Mouse (Mus musculus): ENCODE measurements around the gene Traf3ip3. TPM values are rescaled to one million over a fixed set of nuclear protein-coding genes. Genes with fewer than 3 reads are reported as not detected.

Traf3ip3 gene
- polyA plus RNA-seq, 1 experiment from 2014 or later, result 1.2 TPM

GRCm38 (mm10) chr1:193198312-193198711 lies 3.2 kb downstream of the Traf3ip3 start:
- Histone ChIP-seq H3K36me3 (ENCODE audit: control insufficient read depth, insufficient read depth, low read length) (no peaks in the 10 kb centered on the region), H3K27me3 (ENCODE audit: control insufficient read depth, insufficient read depth, low read length) (no peaks in the 10 kb centered on the region), H3K9me3 (ENCODE audit: control insufficient read depth, low read length) (no peaks in the 10 kb centered on the region), H3K4me1 (ENCODE audit: control insufficient read depth, insufficient read depth, low read length) (no peaks in the 10 kb centered on the region), H3K27ac (replicated peaks; ENCODE audit: low read depth, low read length) (no peak overlapping the region), H3K9ac (ENCODE audit: low read length) (no peak overlapping the region), H3K4me2 (ENCODE audit: low read depth, severe bottlenecking) (no peak overlapping the region), H3K4me3 (ENCODE audit: low read depth, low read length) (no peak overlapping the region)
- DNase-seq (ENCODE audit: low spot score), result no peak
- ATAC-seq (ENCODE audit: insufficient number of reproducible peaks, low FRiP score, low TSS enrichment, low read depth), result no peak
- 95% methylated on average over 2 of the region's 2 CpGs for WGBS

GRCm38 (mm10) chr1:193197494-193198205 lies 3.9 kb downstream of the Traf3ip3 start:
- ATAC-seq (ENCODE audit: insufficient number of reproducible peaks, low FRiP score, low TSS enrichment, low read depth), result no peak
- H3K9ac ChIP-seq (ENCODE audit: low read length), result no peak overlapping the region
- no peak overlapping the region for H3K4me2 ChIP-seq (ENCODE audit: low read depth, severe bottlenecking)
- no peaks in the 10 kb centered on the region for H3K36me3 ChIP-seq (ENCODE audit: control insufficient read depth, insufficient read depth, low read length)
- DNase-seq (ENCODE audit: low spot score), result no peak
- no peaks in the 10 kb centered on the region for H3K27me3 ChIP-seq (ENCODE audit: control insufficient read depth, insufficient read depth, low read length)
- H3K4me3 ChIP-seq (ENCODE audit: low read depth, low read length), result no peak overlapping the region
- H3K9me3 ChIP-seq (ENCODE audit: control insufficient read depth, low read length), result no peaks in the 10 kb centered on the region
- 91% methylated on average over 18 of the region's 18 CpGs for WGBS
- no peaks in the 10 kb centered on the region for H3K4me1 ChIP-seq (ENCODE audit: control insufficient read depth, insufficient read depth, low read length)
- H3K27ac ChIP-seq (replicated peaks; ENCODE audit: low read depth, low read length), result no peak overlapping the region

DNA sequence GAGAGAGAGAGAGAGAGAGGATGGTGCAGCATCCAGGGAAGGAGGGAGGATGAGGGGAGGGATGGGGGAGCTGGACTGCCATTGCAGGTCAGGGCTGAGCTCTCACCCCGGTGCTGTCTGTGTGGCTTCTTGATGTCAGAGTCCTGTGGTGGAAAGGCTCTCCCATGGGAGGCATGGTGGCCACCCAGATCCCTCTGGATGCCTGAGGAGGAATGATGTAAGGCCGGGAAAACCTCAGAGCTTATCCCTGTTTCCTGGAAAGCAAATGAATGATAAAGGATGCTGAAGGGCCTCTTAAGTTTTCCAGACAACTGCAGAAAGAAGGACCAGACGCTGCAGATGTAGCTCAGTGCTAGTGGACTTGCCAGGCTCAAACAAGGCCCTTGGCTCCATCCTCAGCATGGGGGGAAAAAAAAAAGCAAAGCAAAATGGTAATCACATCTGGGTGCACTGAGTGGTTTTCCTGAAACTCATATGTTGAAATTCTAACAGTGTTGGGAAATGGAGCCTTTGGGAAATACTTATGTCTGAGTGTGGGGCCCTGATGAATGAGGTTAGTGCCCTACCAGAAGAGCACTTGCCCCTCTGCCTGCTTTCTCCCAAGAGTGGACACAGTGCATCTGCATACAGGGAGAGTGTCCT lies 6.2 kb downstream of the Traf3ip3 start:
- ATAC-seq (ENCODE audit: insufficient number of reproducible peaks, low FRiP score, low TSS enrichment, low read depth), result no peak
- Histone ChIP-seq H3K9me3 (ENCODE audit: control insufficient read depth, low read length) (no peaks in the 10 kb centered on the region), H3K27ac (replicated peaks; ENCODE audit: low read depth, low read length) (no peak overlapping the region), H3K4me2 (ENCODE audit: low read depth, severe bottlenecking) (no peak overlapping the region), H3K4me3 (ENCODE audit: low read depth, low read length) (no peak overlapping the region), H3K9ac (ENCODE audit: low read length) (no peak overlapping the region), H3K4me1 (ENCODE audit: control insufficient read depth, insufficient read depth, low read length) (peaks cover 3% of the 10 kb centered on the region; the same call in 1 of the 2 replicates), H3K36me3 (ENCODE audit: control insufficient read depth, insufficient read depth, low read length) (no peaks in the 10 kb centered on the region), H3K27me3 (ENCODE audit: control insufficient read depth, insufficient read depth, low read length) (no peaks in the 10 kb centered on the region)
- 68% methylated on average over 3 of the region's 3 CpGs for WGBS
- no peak for DNase-seq (ENCODE audit: low spot score)

GRCm38 (mm10) chr1:193194416-193195140 lies 6.9 kb downstream of the Traf3ip3 start:
- DNase-seq (ENCODE audit: low spot score) (no peak), ATAC-seq (ENCODE audit: insufficient number of reproducible peaks, low FRiP score, low TSS enrichment, low read depth) (no peak)
- Histone ChIP-seq H3K4me3 (ENCODE audit: low read depth, low read length) (no peak overlapping the region), H3K9me3 (ENCODE audit: control insufficient read depth, low read length) (no peaks in the 10 kb centered on the region), H3K4me2 (ENCODE audit: low read depth, severe bottlenecking) (no peak overlapping the region), H3K9ac (ENCODE audit: low read length) (no peak overlapping the region), H3K4me1 (ENCODE audit: control insufficient read depth, insufficient read depth, low read length) (peaks cover 9% of the 10 kb centered on the region), H3K36me3 (ENCODE audit: control insufficient read depth, insufficient read depth, low read length) (no peaks in the 10 kb centered on the region), H3K27me3 (ENCODE audit: control insufficient read depth, insufficient read depth, low read length) (no peaks in the 10 kb centered on the region), H3K27ac (replicated peaks; ENCODE audit: low read depth, low read length) (no peak overlapping the region)
- 82% methylated on average over 3 of the region's 3 CpGs for WGBS

- DNase-seq (ENCODE audit: low spot score), result no peak
- Histone ChIP-seq H3K4me3 (ENCODE audit: low read depth, low read length) (no peak overlapping the region), H3K36me3 (ENCODE audit: control insufficient read depth, insufficient read depth, low read length) (no peaks in the 10 kb centered on the region), H3K9me3 (ENCODE audit: control insufficient read depth, low read length) (no peaks in the 10 kb centered on the region), H3K27ac (replicated peaks; ENCODE audit: low read depth, low read length) (no peak overlapping the region), H3K4me1 (ENCODE audit: control insufficient read depth, insufficient read depth, low read length) (peaks cover 17% of the 10 kb centered on the region), H3K27me3 (ENCODE audit: control insufficient read depth, insufficient read depth, low read length) (no peaks in the 10 kb centered on the region), H3K9ac (ENCODE audit: low read length) (no peak overlapping the region), H3K4me2 (ENCODE audit: low read depth, severe bottlenecking) (no peak overlapping the region)
- WGBS, result 88% methylated on average over 7 of the region's 7 CpGs
- ATAC-seq (ENCODE audit: insufficient number of reproducible peaks, low FRiP score, low TSS enrichment, low read depth), result no peak
Observed at GRCm38 (mm10) chr1:193191675-193192283, 9.7 kb downstream of the Traf3ip3 start.

- H3K27ac ChIP-seq (replicated peaks; ENCODE audit: low read depth, low read length), result peak overlapping the region; percentile 51; the same call in 1 of the 2 replicates
Observed at GRCm38 (mm10) chr1:193189771-193190170, 11.7 kb downstream of the Traf3ip3 start.

GRCm38 (mm10) chr1:193189151-193189621 lies 12.3 kb downstream of the Traf3ip3 start:
- H3K4me3 ChIP-seq (ENCODE audit: low read depth, low read length), result no peak overlapping the region
- no peaks in the 10 kb centered on the region for H3K36me3 ChIP-seq (ENCODE audit: control insufficient read depth, insufficient read depth, low read length)
- peak; percentile 70 for DNase-seq (ENCODE audit: low spot score)
- peak; percentile 91 for ATAC-seq (ENCODE audit: insufficient number of reproducible peaks, low FRiP score, low TSS enrichment, low read depth)
- no peaks in the 10 kb centered on the region for H3K27me3 ChIP-seq (ENCODE audit: control insufficient read depth, insufficient read depth, low read length)
- no peaks in the 10 kb centered on the region for H3K9me3 ChIP-seq (ENCODE audit: control insufficient read depth, low read length)
- H3K4me2 ChIP-seq (ENCODE audit: low read depth, severe bottlenecking), result no peak overlapping the region
- WGBS, result 28% methylated on average over 9 of the region's 9 CpGs
- peaks cover 17% of the 10 kb centered on the region for H3K4me1 ChIP-seq (ENCODE audit: control insufficient read depth, insufficient read depth, low read length)
- H3K27ac ChIP-seq (replicated peaks; ENCODE audit: low read depth, low read length), result peak overlapping the region; percentile 51; the same call in 1 of the 2 replicates
- 0 out of 2 replicates have a peak overlapping the region, but pooled peaks have one; percentile 27 for H3K9ac ChIP-seq (ENCODE audit: low read length)

More at GRCm38 (mm10) chr1:193189771-193190170, 11.7 kb downstream of the Traf3ip3 start:
- DNase-seq (ENCODE audit: low spot score) (no peak), ATAC-seq (ENCODE audit: insufficient number of reproducible peaks, low FRiP score, low TSS enrichment, low read depth) (no peak)
- WGBS, result 46% methylated on average over 3 of the region's 3 CpGs
- Histone ChIP-seq H3K27me3 (ENCODE audit: control insufficient read depth, insufficient read depth, low read length) (no peaks in the 10 kb centered on the region), H3K36me3 (ENCODE audit: control insufficient read depth, insufficient read depth, low read length) (no peaks in the 10 kb centered on the region), H3K4me2 (ENCODE audit: low read depth, severe bottlenecking) (no peak overlapping the region), H3K9ac (ENCODE audit: low read length) (0 out of 2 replicates have a peak overlapping the region, but pooled peaks have one; percentile 27), H3K4me3 (ENCODE audit: low read depth, low read length) (no peak overlapping the region), H3K4me1 (ENCODE audit: control insufficient read depth, insufficient read depth, low read length) (peaks cover 17% of the 10 kb centered on the region), H3K9me3 (ENCODE audit: control insufficient read depth, low read length) (no peaks in the 10 kb centered on the region)

DNA sequence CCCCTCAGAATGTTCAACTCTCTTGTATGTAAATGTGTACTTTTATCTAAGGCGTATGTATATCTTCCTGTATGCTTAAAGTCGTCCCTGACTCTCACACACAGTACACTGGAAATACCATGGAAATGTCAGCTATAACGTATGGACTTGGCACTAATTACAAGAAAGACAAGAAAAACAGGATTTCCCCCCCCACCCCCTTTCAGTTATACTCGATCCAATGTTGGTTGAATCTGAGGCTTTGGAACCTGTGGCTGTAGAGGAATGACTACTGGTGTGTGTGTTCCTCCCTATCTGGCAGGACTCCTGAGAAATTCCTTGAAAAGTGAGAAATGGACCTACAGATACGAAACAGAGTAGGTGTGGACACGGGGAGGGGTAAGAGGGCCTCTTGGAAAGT lies 13.2 kb downstream of the Traf3ip3 start:
- no peak overlapping the region for H3K4me3 ChIP-seq (ENCODE audit: low read depth, low read length)
- H3K9ac ChIP-seq (ENCODE audit: low read length), result no peak overlapping the region
- H3K27ac ChIP-seq (replicated peaks; ENCODE audit: low read depth, low read length), result no peak overlapping the region
- no peaks in the 10 kb centered on the region for H3K9me3 ChIP-seq (ENCODE audit: control insufficient read depth, low read length)
- no peak for DNase-seq (ENCODE audit: low spot score)
- ATAC-seq (ENCODE audit: insufficient number of reproducible peaks, low FRiP score, low TSS enrichment, low read depth), result no peak
- 78% methylated on average over 6 of the region's 6 CpGs for WGBS
- no peaks in the 10 kb centered on the region for H3K36me3 ChIP-seq (ENCODE audit: control insufficient read depth, insufficient read depth, low read length)
- H3K4me2 ChIP-seq (ENCODE audit: low read depth, severe bottlenecking), result no peak overlapping the region
- peaks cover 17% of the 10 kb centered on the region for H3K4me1 ChIP-seq (ENCODE audit: control insufficient read depth, insufficient read depth, low read length)
- H3K27me3 ChIP-seq (ENCODE audit: control insufficient read depth, insufficient read depth, low read length), result no peaks in the 10 kb centered on the region
